Mouse (Mus musculus) heart, postnatal 0 days (tissue): ENCODE data around the gene Dvl2.

Experiments
- CTCF ChIP-seq: IDR thresholded peaks from 2 replicates; pipeline ENCODE4 v1.5.1; 2016; ENCODE audit warnings: antibody characterized with exemption, control low read depth, low read depth
- EP300 ChIP-seq: IDR thresholded peaks from 2 replicates; pipeline ENCODE4 v1.6.1; 2016; ENCODE audit warnings: antibody characterized with exemption, low read depth

DNA sequence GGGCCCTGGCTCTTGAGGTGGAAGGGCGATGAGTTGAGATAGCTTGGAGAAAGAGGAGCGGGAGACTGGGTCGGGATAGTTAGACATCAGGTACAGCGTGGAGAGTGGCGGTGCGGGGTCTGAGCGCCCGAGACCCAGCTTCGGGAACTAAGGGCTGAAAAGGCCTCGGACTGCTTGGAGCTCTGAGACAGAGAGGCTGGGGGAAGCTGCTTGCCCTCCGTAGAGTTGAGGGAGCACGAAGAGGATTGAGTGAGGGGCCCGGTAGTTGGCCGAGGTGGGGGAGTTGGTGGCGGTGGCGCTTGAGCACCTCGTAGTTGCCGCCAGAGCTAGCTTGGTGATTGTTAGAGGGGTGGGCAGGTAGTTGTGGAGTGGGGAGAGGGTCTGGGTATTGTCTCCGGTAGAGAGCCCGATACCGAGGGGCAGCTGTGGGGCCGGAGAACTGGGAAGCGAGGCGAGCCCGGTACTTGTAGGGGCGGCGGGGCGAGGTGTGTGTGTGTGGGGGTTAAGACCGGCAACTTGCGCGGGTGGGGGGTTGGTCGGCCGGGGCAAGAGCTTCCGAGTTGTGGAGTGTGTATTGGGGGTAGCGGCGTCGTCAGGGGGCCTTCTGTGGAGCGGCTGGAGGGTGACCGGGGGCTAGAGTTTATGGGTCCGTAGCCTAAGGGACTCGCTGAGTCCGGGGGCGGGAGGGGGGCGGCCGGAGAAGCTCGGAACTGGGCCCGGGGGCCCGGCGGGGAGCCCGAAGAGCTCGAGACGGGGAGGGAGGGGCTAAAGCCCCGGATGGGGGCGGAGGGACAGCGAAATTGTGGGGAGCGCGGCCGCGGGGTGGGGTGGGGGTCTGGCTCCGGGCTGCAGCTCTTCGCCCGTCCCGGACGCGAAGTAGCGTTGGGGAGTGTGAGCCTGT, 4.0 kb upstream of the Dvl2 start:
- TF ChIP-seq EP300 (no peak), CTCF (no peak)
